Mouse (Mus musculus): Measurements from ENCODE around the gene Wnt8b. TPM values are rescaled to one million over a fixed set of nuclear protein-coding genes. Genes with fewer than 3 reads are reported as not detected.

The Wnt8b gene
- polyA plus RNA-seq, 1 experiment from 2014 or later, result 3.7 TPM

- Histone ChIP-seq H3K27me3 (replicated peaks) (peaks cover 94% of the 10 kb centered on the region), H3K9me3 (no peaks in the 10 kb centered on the region), H3K4me3 (no peak overlapping the region), H3K4me2 (no peak overlapping the region), H3K36me3 (replicated peaks) (no peaks in the 10 kb centered on the region), H3K27ac (no peak overlapping the region), H3K4me1 (peaks cover 34% of the 10 kb centered on the region), H3K9ac (no peak overlapping the region)
- WGBS, result 8% methylated on average over 7 of the region's 7 CpGs
- ATAC-seq (replicated peaks), result no peak
Measured at GRCm38 (mm10) chr19:44513921-44514482, 20.7 kb downstream of the Wnt8b start.

GRCm38 (mm10) chr19:44514521-44515451 is 21.5 kb downstream of the Wnt8b start:
- 4% methylated on average over 14 of the region's 14 CpGs for WGBS
- Histone ChIP-seq H3K4me3 (no peak overlapping the region), H3K9ac (no peak overlapping the region), H3K27me3 (replicated peaks) (peaks cover 93% of the 10 kb centered on the region), H3K27ac (no peak overlapping the region), H3K36me3 (replicated peaks) (no peaks in the 10 kb centered on the region), H3K9me3 (no peaks in the 10 kb centered on the region), H3K4me2 (no peak overlapping the region), H3K4me1 (peaks cover 34% of the 10 kb centered on the region)
- ATAC-seq (replicated peaks), result peak; percentile 74

- no peak overlapping the region for H3K4me3 ChIP-seq
- no peak for ATAC-seq (replicated peaks)
- H3K9ac ChIP-seq, result no peak overlapping the region
- WGBS, result 21% methylated on average over 6 of the region's 6 CpGs
- peaks cover 92% of the 10 kb centered on the region for H3K27me3 ChIP-seq (replicated peaks)
- no peak overlapping the region for H3K27ac ChIP-seq
- no peaks in the 10 kb centered on the region for H3K36me3 ChIP-seq (replicated peaks)
- H3K4me1 ChIP-seq, result peaks cover 29% of the 10 kb centered on the region
- H3K4me2 ChIP-seq, result no peak overlapping the region
- no peaks in the 10 kb centered on the region for H3K9me3 ChIP-seq
Measured at GRCm38 (mm10) chr19:44515769-44516168, 22.5 kb downstream of the Wnt8b start.

- Histone ChIP-seq H3K4me2 (no peak overlapping the region), H3K27me3 (replicated peaks) (peaks cover 89% of the 10 kb centered on the region), H3K4me3 (no peak overlapping the region), H3K36me3 (replicated peaks) (no peaks in the 10 kb centered on the region), H3K4me1 (peaks cover 10% of the 10 kb centered on the region; the same call in 1 of the 2 replicates), H3K9ac (no peak overlapping the region), H3K9me3 (no peaks in the 10 kb centered on the region), H3K27ac (no peak overlapping the region)
- no peak for ATAC-seq (replicated peaks)
- 39% methylated on average over 12 of the region's 12 CpGs for WGBS
Measured at GRCm38 (mm10) chr19:44517996-44518768, 24.9 kb downstream of the Wnt8b start.

- H3K4me3 ChIP-seq, result no peak overlapping the region
- no peaks in the 10 kb centered on the region for H3K36me3 ChIP-seq (replicated peaks)
- H3K27ac ChIP-seq, result no peak overlapping the region
- peaks cover 10% of the 10 kb centered on the region; the same call in 1 of the 2 replicates for H3K4me1 ChIP-seq
- H3K4me2 ChIP-seq, result no peak overlapping the region
- no peak for ATAC-seq (replicated peaks)
- WGBS, result 18% methylated on average over 7 of the region's 7 CpGs
- H3K9me3 ChIP-seq, result no peaks in the 10 kb centered on the region
- H3K27me3 ChIP-seq (replicated peaks), result peaks cover 89% of the 10 kb centered on the region
- H3K9ac ChIP-seq, result no peak overlapping the region
Measured at GRCm38 (mm10) chr19:44519152-44519551, 25.9 kb downstream of the Wnt8b start.

GRCm38 (mm10) chr19:44525551-44526205 is 32.4 kb downstream of the Wnt8b start:
- WGBS, result 85% methylated on average over 9 of the region's 9 CpGs
- Histone ChIP-seq H3K27me3 (replicated peaks) (peaks cover 59% of the 10 kb centered on the region), H3K4me2 (no peak overlapping the region), H3K4me3 (no peak overlapping the region), H3K36me3 (replicated peaks) (no peaks in the 10 kb centered on the region), H3K4me1 (no peaks in the 10 kb centered on the region), H3K9ac (no peak overlapping the region), H3K27ac (no peak overlapping the region), H3K9me3 (no peaks in the 10 kb centered on the region)
- ATAC-seq (replicated peaks), result no peak

GRCm38 (mm10) chr19:44530018-44530417 is 36.7 kb downstream of the Wnt8b start:
- Histone ChIP-seq H3K36me3 (replicated peaks) (no peaks in the 10 kb centered on the region), H3K27ac (no peak overlapping the region), H3K9me3 (no peaks in the 10 kb centered on the region), H3K4me1 (no peaks in the 10 kb centered on the region), H3K4me2 (no peak overlapping the region), H3K9ac (no peak overlapping the region), H3K27me3 (replicated peaks) (peaks cover 43% of the 10 kb centered on the region), H3K4me3 (no peak overlapping the region)
- 80% methylated on average over 6 of the region's 6 CpGs for WGBS
- ATAC-seq (replicated peaks), result no peak

- ATAC-seq (replicated peaks), result no peak
- WGBS, result 26% methylated on average over 3 of the region's 3 CpGs
- H3K27me3 ChIP-seq (replicated peaks), result peaks cover 21% of the 10 kb centered on the region
Measured at GRCm38 (mm10) chr19:44535376-44535775, 42.1 kb downstream of the Wnt8b start.

GRCm38 (mm10) chr19:44537416-44537815 is 44.1 kb downstream of the Wnt8b start:
- no peak overlapping the region for H3K9ac ChIP-seq
- no peak overlapping the region for H3K27ac ChIP-seq
- no peak for ATAC-seq (replicated peaks)
- H3K36me3 ChIP-seq (replicated peaks), result no peaks in the 10 kb centered on the region
- no peaks in the 10 kb centered on the region for H3K4me1 ChIP-seq
- 90% methylated on average over 8 of the region's 8 CpGs for WGBS
- peaks cover 14% of the 10 kb centered on the region for H3K27me3 ChIP-seq (replicated peaks)
- H3K4me2 ChIP-seq, result no peak overlapping the region
- H3K4me3 ChIP-seq, result no peak overlapping the region
- no peaks in the 10 kb centered on the region for H3K9me3 ChIP-seq

More at GRCm38 (mm10) chr19:44535376-44535775, 42.1 kb downstream of the Wnt8b start:
- Histone ChIP-seq H3K27ac (no peak overlapping the region), H3K4me2 (no peak overlapping the region), H3K4me3 (no peak overlapping the region), H3K36me3 (replicated peaks) (no peaks in the 10 kb centered on the region), H3K9ac (no peak overlapping the region), H3K9me3 (no peaks in the 10 kb centered on the region), H3K4me1 (no peaks in the 10 kb centered on the region)

GRCm38 (mm10) chr19:44542694-44543178 is 49.5 kb downstream of the Wnt8b start:
- no peak overlapping the region for H3K27ac ChIP-seq
- WGBS, result 90% methylated on average over 8 of the region's 8 CpGs
- no peaks in the 10 kb centered on the region for H3K36me3 ChIP-seq (replicated peaks)
- H3K9ac ChIP-seq, result no peak overlapping the region
- no peak for ATAC-seq (replicated peaks)
- no peak overlapping the region for H3K4me2 ChIP-seq
- peaks cover 7% of the 10 kb centered on the region; the same call in 1 of the 2 replicates for H3K4me1 ChIP-seq
- no peak overlapping the region for H3K4me3 ChIP-seq
- H3K9me3 ChIP-seq, result no peaks in the 10 kb centered on the region
- H3K27me3 ChIP-seq (replicated peaks), result peaks cover 40% of the 10 kb centered on the region

- Histone ChIP-seq H3K36me3 (replicated peaks) (0 out of 2 replicates have a peak, but pooled peaks cover 13% of the 10 kb centered on the region), H3K4me2 (no peak overlapping the region), H3K27ac (no peak overlapping the region), H3K9ac (no peak overlapping the region), H3K9me3 (no peaks in the 10 kb centered on the region), H3K4me1 (peaks cover 7% of the 10 kb centered on the region; the same call in 1 of the 2 replicates), H3K27me3 (replicated peaks) (peaks cover 40% of the 10 kb centered on the region), H3K4me3 (no peak overlapping the region)
- ATAC-seq (replicated peaks), result no peak
- WGBS, result 50% methylated on average over 10 of the region's 10 CpGs
Measured at GRCm38 (mm10) chr19:44544372-44544771, 51.1 kb downstream of the Wnt8b start.
